Mouse (Mus musculus): ENCODE data around the gene Kcnh4. TPM values are rescaled to one million over a fixed set of nuclear protein-coding genes. Genes with fewer than 3 reads are reported as not detected.
A peak's percentile ranks its signal among the peaks of the same experiment; 100 is the strongest.

The Kcnh4 gene
- polyA plus RNA-seq, 1 experiment = 0.82 TPM

- peak in 1 of 2 experiments; percentile 69 for DNase-seq (ENCODE audit: low read depth in 1 of 2, low spot score in 2 of 2)
- H3K4me3 ChIP-seq (ENCODE audit: extremely low read depth, insufficient read depth, insufficient read length) = peak overlapping the region; percentile 56; the same call in 1 of the 2 replicates
- WGBS = 54% methylated on average over 6 of the region's 6 CpGs
- no peaks in the 10 kb centered on the region for H3K27me3 ChIP-seq (ENCODE audit: control insufficient read depth, insufficient read depth, low read length)
- H3K4me1 ChIP-seq (ENCODE audit: control insufficient read depth, insufficient read depth, insufficient read length) = peaks cover 28% of the 10 kb centered on the region
- peak overlapping the region; percentile 86 for H3K27ac ChIP-seq (ENCODE audit: insufficient read depth, low read length)
- H3K36me3 ChIP-seq (ENCODE audit: control insufficient read depth, insufficient read depth, low read length) = peaks cover 40% of the 10 kb centered on the region
- TF ChIP-seq POLR2A (IDR thresholded peaks at IDR 0.05; ENCODE audit: low read depth, low read length) (no peak), CTCF (IDR thresholded peaks at IDR 0.05; ENCODE audit: extremely low read depth, insufficient read depth, insufficient read length, insufficient replicate concordance) (peak; percentile 57; the same call in 1 of the 2 replicates)
Observed at GRCm38 (mm10) chr11:100714534-100714915, 45.2 kb downstream of the Kcnh4 start.

GRCm38 (mm10) chr11:100713735-100714533, 45.8 kb downstream of the Kcnh4 start, which contains the start of gene Hspb9:
TSS of gene Hspb9 (plus strand) at chr11:100713850.
- 3% methylated on average over 38 of the region's 38 CpGs for WGBS
- Histone ChIP-seq H3K4me1 (ENCODE audit: control insufficient read depth, insufficient read depth, insufficient read length) (peaks cover 28% of the 10 kb centered on the region), H3K27ac (ENCODE audit: insufficient read depth, low read length) (peak within 1 kb of the TSS; percentile 86), H3K36me3 (ENCODE audit: control insufficient read depth, insufficient read depth, low read length) (peaks cover 38% of the 10 kb centered on the region), H3K27me3 (ENCODE audit: control insufficient read depth, insufficient read depth, low read length) (no peaks in the 10 kb centered on the region), H3K4me3 (ENCODE audit: extremely low read depth, insufficient read depth, insufficient read length) (peak within 1 kb of the TSS; percentile 56)
- TF ChIP-seq CTCF (IDR thresholded peaks at IDR 0.05; ENCODE audit: extremely low read depth, insufficient read depth, insufficient read length, insufficient replicate concordance) = no peak
- no peak; the same call in 1 of the 2 replicates for TF ChIP-seq POLR2A (IDR thresholded peaks at IDR 0.05; ENCODE audit: low read depth, low read length)
- DNase-seq (ENCODE audit: low read depth in 1 of 2, low spot score in 2 of 2) = peak in 1 of 2 experiments; percentile 82

DNA sequence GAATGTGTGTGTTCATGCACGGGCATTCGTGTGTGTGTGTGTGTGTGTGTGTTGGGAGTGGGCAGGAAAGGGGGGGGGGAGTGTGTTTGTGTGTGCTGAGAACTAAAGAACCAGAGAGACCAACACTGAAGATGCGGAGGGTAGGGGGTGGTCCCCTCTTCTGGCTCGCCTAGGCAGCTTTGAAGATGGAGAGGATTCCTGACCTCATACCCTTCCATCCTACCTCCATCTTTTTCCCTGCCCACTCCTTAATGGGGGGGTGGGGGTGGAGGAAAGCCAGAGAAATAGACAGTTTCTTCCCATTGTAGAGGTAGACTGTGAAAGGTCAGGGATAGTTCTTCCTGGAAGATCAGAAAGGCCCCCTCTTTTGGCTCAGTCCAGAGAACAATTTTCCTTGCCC, 46.6 kb downstream of the Kcnh4 start:
- Histone ChIP-seq H3K4me3 (ENCODE audit: extremely low read depth, insufficient read depth, insufficient read length) (peak overlapping the region; percentile 56; the same call in 1 of the 2 replicates), H3K36me3 (ENCODE audit: control insufficient read depth, insufficient read depth, low read length) (peaks cover 37% of the 10 kb centered on the region), H3K27ac (ENCODE audit: insufficient read depth, low read length) (peak overlapping the region; percentile 86), H3K4me1 (ENCODE audit: control insufficient read depth, insufficient read depth, insufficient read length) (peaks cover 28% of the 10 kb centered on the region), H3K27me3 (ENCODE audit: control insufficient read depth, insufficient read depth, low read length) (no peaks in the 10 kb centered on the region)
- WGBS = 70% methylated on average over 4 of the region's 4 CpGs
- no peak for TF ChIP-seq CTCF (IDR thresholded peaks at IDR 0.05; ENCODE audit: extremely low read depth, insufficient read depth, insufficient read length, insufficient replicate concordance)
- TF ChIP-seq POLR2A (IDR thresholded peaks at IDR 0.05; ENCODE audit: low read depth, low read length) = no peak
- DNase-seq (ENCODE audit: low read depth in 1 of 2, low spot score in 2 of 2) = no peak

DNA sequence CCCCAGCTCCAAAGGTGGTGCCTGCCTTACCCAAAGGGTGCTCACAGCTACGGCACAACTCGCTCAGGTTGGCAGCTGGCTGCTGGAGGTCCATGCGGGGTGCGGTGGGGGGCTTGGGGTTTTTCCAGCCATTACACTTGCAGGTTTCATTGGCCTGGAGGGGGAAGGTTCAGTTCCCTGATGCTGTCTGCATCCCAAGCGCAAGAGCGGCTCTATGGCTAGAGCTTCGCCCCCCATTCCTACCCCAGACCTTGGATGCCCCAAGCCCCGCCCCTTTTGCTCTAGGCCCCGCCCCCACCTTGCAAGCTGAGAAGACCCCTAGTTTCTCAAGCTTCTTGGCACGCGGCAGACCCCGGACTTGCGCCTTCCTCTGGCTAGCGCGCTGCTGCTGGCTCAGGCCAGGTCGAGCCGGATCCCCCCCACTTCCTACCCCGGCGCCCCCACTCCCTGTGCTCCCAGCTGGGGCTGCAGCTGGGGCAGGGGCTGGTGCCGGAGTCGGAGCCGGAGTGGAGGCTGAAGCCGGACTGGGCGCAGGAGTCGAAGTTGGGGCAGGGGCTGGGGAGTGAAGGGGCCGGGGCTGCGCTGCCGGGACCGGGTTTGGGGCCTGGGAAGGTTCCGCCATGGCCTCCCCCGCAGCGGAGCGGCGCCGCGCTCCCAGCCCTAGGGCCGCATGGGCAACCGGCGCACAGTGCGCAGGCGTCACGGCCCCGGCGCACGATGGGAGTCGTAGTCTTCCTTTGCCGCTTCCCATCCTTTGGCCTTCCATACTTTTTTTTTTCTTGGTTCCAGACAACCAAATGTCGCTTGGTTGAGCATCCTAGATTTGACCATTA, 47.7 kb downstream of the Kcnh4 start, which contains the start of gene Kat2a:
TSS of gene Kat2a (minus strand) at position 683 of the 833 bp plus-strand sequence.
- peak in 1 of 2 experiments; percentile 76 for DNase-seq (ENCODE audit: low read depth in 1 of 2, low spot score in 2 of 2)
- peaks cover 28% of the 10 kb centered on the region for H3K4me1 ChIP-seq (ENCODE audit: control insufficient read depth, insufficient read depth, insufficient read length)
- H3K4me3 ChIP-seq (ENCODE audit: extremely low read depth, insufficient read depth, insufficient read length) = peak within 1 kb of the TSS; percentile 77
- TF ChIP-seq CTCF (IDR thresholded peaks at IDR 0.05; ENCODE audit: extremely low read depth, insufficient read depth, insufficient read length, insufficient replicate concordance) (no peak), POLR2A (IDR thresholded peaks at IDR 0.05; ENCODE audit: low read depth, low read length) (peak; percentile 76)
- WGBS = 2% methylated on average over 47 of the region's 48 CpGs
- no peaks in the 10 kb centered on the region for H3K27me3 ChIP-seq (ENCODE audit: control insufficient read depth, insufficient read depth, low read length)
- peak within 1 kb of the TSS; percentile 86 for H3K27ac ChIP-seq (ENCODE audit: insufficient read depth, low read length)
- peaks cover 32% of the 10 kb centered on the region for H3K36me3 ChIP-seq (ENCODE audit: control insufficient read depth, insufficient read depth, low read length)

GRCm38 (mm10) chr11:100710977-100711376, 48.8 kb downstream of the Kcnh4 start:
- Histone ChIP-seq H3K36me3 (ENCODE audit: control insufficient read depth, insufficient read depth, low read length) (peaks cover 26% of the 10 kb centered on the region), H3K4me3 (ENCODE audit: extremely low read depth, insufficient read depth, insufficient read length) (no peak overlapping the region), H3K27me3 (ENCODE audit: control insufficient read depth, insufficient read depth, low read length) (no peaks in the 10 kb centered on the region), H3K4me1 (ENCODE audit: control insufficient read depth, insufficient read depth, insufficient read length) (peaks cover 28% of the 10 kb centered on the region), H3K27ac (ENCODE audit: insufficient read depth, low read length) (no peak overlapping the region)
- WGBS = 87% methylated on average over 4 of the region's 4 CpGs
- TF ChIP-seq POLR2A (IDR thresholded peaks at IDR 0.05; ENCODE audit: low read depth, low read length) (no peak), CTCF (IDR thresholded peaks at IDR 0.05; ENCODE audit: extremely low read depth, insufficient read depth, insufficient read length, insufficient replicate concordance) (no peak)
- DNase-seq (ENCODE audit: low read depth in 1 of 2, low spot score in 2 of 2) = no peak

GRCm38 (mm10) chr11:100710528-100710927, 49.2 kb downstream of the Kcnh4 start:
- no peak overlapping the region for H3K4me3 ChIP-seq (ENCODE audit: extremely low read depth, insufficient read depth, insufficient read length)
- no peaks in the 10 kb centered on the region for H3K27me3 ChIP-seq (ENCODE audit: control insufficient read depth, insufficient read depth, low read length)
- DNase-seq (ENCODE audit: low read depth in 1 of 2, low spot score in 2 of 2) = no peak
- peaks cover 28% of the 10 kb centered on the region for H3K4me1 ChIP-seq (ENCODE audit: control insufficient read depth, insufficient read depth, insufficient read length)
- WGBS = 96% methylated on average over 15 of the region's 15 CpGs
- H3K36me3 ChIP-seq (ENCODE audit: control insufficient read depth, insufficient read depth, low read length) = peaks cover 26% of the 10 kb centered on the region
- H3K27ac ChIP-seq (ENCODE audit: insufficient read depth, low read length) = no peak overlapping the region
- no peak for TF ChIP-seq CTCF (IDR thresholded peaks at IDR 0.05; ENCODE audit: extremely low read depth, insufficient read depth, insufficient read length, insufficient replicate concordance)
- TF ChIP-seq POLR2A (IDR thresholded peaks at IDR 0.05; ENCODE audit: low read depth, low read length) = no peak

All from spleen, adult 2 months (tissue).